Mouse (Mus musculus) lung, embryonic 16.5 days (tissue): ENCODE data around the gene Xrn1. TPM values are rescaled to one million over a fixed set of nuclear protein-coding genes. Genes with fewer than 3 reads are reported as not detected.
"Not testable (repeated sequence)": the region's sequence is repeated elsewhere in the genome, so short reads cannot be mapped to it uniquely, and the experiment has no call there.

Experiments
- ATAC-seq: fragments of 200-750 bp; cut with Nextera tagmentation; 2 replicates; pipeline ENCODE4 v1.8.0; 2017; ENCODE audit warnings: low read depth, mild to moderate bottlenecking, moderate library complexity
- H3K27ac ChIP-seq: fragments of 300-500 bp; sonication (generic); 2 replicates; pipeline ENCODE4 v1.5.1; 2014; ENCODE audit warnings: mild to moderate bottlenecking, control low read depth, low read length
- H3K27me3 ChIP-seq: fragments of 300-500 bp; sonication (generic); 2 replicates; pipeline ENCODE4 v1.6.1; 2014; ENCODE audit warnings: low read depth, low read length, mixed read lengths; ENCODE audit not compliant: control insufficient read depth, insufficient read depth
- H3K36me3 ChIP-seq: fragments of 300-500 bp; sonication (generic); 2 replicates; pipeline ENCODE4 v1.6.1; 2014; ENCODE audit warnings: low read length; ENCODE audit not compliant: control insufficient read depth, insufficient read depth
- H3K4me1 ChIP-seq: fragments of 300-500 bp; sonication (generic); replicated peaks from 2 replicates; pipeline ENCODE4 v1.6.1; 2014; ENCODE audit warnings: low read length, mixed read lengths; ENCODE audit not compliant: control insufficient read depth, insufficient read depth
- H3K4me2 ChIP-seq: fragments of 300-500 bp; sonication (generic); 2 replicates; pipeline ENCODE4 v1.6.1; 2014; ENCODE audit warnings: low read depth, low read length, control low read depth
- H3K4me3 ChIP-seq: fragments of 300-500 bp; sonication (generic); 2 replicates; pipeline ENCODE4 v1.5.1; 2014; ENCODE audit warnings: mild to moderate bottlenecking, low read length, control low read depth
- H3K9ac ChIP-seq: fragments of 300-500 bp; sonication (generic); 2 replicates; pipeline ENCODE4 v1.6.1; 2014; ENCODE audit warnings: low read length, control low read depth
- H3K9me3 ChIP-seq: fragments of 300-500 bp; sonication (generic); 2 replicates; pipeline ENCODE4 v1.6.1; 2016; ENCODE audit warnings: low read length; ENCODE audit not compliant: control insufficient read depth
- WGBS: fragments of 180-500 bp; shearing (Covaris S2); extraction: QIAGEN DNeasy Blood & Tissue Kit; methylation state at CpG from one replicate; pipeline ENCODE4 v1.1.7; 2014; 5-methylcytosine and 5-hydroxymethylcytosine counted together
- polyA plus RNA-seq: library from polyadenylated mRNA; unstranded; fragments of >200 nt; fragmentation: Nextera tagmentation; extraction: Ambion mirVana; gene quantifications from 2 replicates; pipeline ENCODE4 v1.2.1, GENCODE M21; 2015

Xrn1 gene
- polyA plus RNA-seq, 1 experiment from 2014 or later: 17.1 TPM

DNA sequence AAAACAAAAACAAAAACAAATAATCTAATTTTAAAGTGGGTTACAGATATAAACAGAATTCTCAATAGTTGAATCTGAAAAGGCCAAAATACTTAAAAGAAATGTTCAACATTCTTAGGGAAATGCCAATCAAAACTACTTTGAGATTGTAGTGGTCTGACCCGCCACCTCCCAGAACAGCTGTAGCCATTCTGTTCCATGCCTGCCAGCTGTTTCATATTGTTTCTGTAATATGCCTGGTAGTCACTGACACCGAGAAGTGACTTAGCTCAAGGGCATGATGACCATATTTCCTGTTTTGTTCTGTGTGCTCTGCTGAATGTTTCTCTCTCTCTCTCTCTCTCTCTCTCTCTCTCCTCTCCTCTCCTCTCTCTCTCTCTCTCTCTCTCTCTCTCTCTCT, 112.9 kb downstream of the Xrn1 start:
- no peak for ATAC-seq
- Histone ChIP-seq H3K27ac (no peak overlapping the region), H3K9me3 (no peaks in the 10 kb centered on the region), H3K27me3 (no peaks in the 10 kb centered on the region), H3K4me3 (no peak overlapping the region), H3K4me2 (no peak overlapping the region), H3K36me3 (no peaks in the 10 kb centered on the region), H3K9ac (no peak overlapping the region), H3K4me1 (no peaks in the 10 kb centered on the region)
- WGBS: 38% methylated on average over 2 of the region's 2 CpGs

DNA sequence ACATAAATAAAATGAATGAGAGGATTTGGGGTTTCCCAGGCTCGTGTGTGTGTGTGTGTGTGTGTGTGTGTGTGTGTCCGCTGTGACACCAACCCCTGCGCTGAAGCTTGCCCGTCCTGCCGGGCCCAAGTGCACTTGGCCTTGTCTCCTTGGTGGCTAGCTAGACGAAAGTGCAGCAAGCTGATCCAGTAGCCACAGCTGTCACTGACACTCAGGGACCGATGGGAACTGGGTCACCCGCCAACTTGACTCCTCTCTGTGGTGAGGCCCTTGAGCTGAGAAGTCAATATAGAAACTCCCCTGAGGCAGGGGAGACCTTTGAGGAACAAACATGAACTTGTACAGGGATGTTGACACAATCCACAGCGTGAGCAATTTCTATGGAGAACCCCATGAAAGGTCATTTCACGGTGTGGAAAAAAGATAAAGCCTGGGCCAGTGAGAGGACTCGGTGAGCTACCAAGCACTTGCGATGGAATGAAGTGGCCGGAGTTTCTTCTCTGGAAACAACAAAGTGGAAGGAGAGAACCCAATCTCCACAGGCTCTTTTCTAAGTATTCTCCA, 124.3 kb downstream of the Xrn1 start:
- Histone ChIP-seq H3K27ac (no peak overlapping the region), H3K9me3 (no peaks in the 10 kb centered on the region), H3K36me3 (no peaks in the 10 kb centered on the region), H3K9ac (no peak overlapping the region), H3K4me3 (no peak overlapping the region), H3K4me1 (no peaks in the 10 kb centered on the region), H3K4me2 (no peak overlapping the region), H3K27me3 (no peaks in the 10 kb centered on the region)
- 0 out of 2 replicates have a peak, but pooled peaks have one; percentile 7 for ATAC-seq
- 65% methylated on average over 13 of the region's 13 CpGs for WGBS

DNA sequence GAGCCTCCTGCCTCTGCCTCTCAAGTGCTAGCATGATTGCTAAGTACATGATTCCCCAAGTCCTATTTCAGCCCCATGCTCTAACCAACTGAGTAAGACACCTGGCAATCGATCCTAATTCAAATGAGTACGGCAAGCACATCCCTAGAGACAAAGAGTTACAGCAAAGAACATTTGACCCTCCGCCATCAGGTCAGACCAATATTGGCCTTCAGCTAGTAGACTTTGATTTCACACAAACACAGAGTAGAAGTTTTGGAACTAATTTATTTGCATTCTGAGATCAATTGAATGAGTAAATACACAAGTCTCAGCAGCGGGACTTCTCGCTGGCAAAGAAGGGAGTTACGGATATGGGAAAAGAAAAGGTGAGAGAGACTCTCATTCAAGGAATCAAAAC, 130.7 kb downstream of the Xrn1 start:
- Histone ChIP-seq H3K4me2 (no peak overlapping the region), H3K36me3 (no peaks in the 10 kb centered on the region), H3K9me3 (no peaks in the 10 kb centered on the region), H3K4me1 (no peaks in the 10 kb centered on the region), H3K27ac (no peak overlapping the region), H3K4me3 (no peak overlapping the region), H3K27me3 (no peaks in the 10 kb centered on the region), H3K9ac (no peak overlapping the region)
- WGBS: 77% methylated on average over 6 of the region's 6 CpGs
- ATAC-seq: no peak

- H3K27me3 ChIP-seq: no peaks in the 10 kb centered on the region
- no peaks in the 10 kb centered on the region for H3K9me3 ChIP-seq
- 82% methylated on average over 2 of the region's 2 CpGs for WGBS
- no peak overlapping the region for H3K4me3 ChIP-seq
- no peak overlapping the region for H3K27ac ChIP-seq
- no peaks in the 10 kb centered on the region for H3K4me1 ChIP-seq
- no peak overlapping the region for H3K4me2 ChIP-seq
- no peaks in the 10 kb centered on the region for H3K36me3 ChIP-seq
- no peak for ATAC-seq
- H3K9ac ChIP-seq: no peak overlapping the region
Measured at GRCm38 (mm10) chr9:96087671-96088070, 133.1 kb downstream of the Xrn1 start.

DNA sequence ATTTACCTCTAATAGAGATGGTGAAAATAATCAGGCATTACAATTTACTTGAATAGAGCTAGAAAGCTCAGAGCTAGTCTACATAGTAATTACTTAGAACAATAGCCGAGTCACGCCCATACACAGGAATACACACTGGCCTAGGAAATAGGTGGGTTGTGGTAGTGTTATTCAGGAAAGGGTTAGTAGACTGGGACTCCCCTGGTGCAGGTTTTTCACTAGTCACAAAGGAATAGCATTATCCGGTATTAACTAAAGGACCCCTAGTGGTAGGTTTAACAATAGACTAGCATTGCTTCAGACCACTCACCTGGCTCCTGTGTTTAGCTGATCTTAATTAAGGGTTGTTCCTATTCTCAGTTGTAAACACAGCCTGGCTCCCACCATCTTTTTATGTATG, 133.9 kb downstream of the Xrn1 start:
- WGBS: 81% methylated on average over 3 of the region's 3 CpGs
- not testable (repeated sequence) for H3K4me2 ChIP-seq, H3K9ac ChIP-seq, H3K36me3 ChIP-seq, H3K27ac ChIP-seq, H3K4me3 ChIP-seq, ATAC-seq, H3K9me3 ChIP-seq, H3K4me1 ChIP-seq, H3K27me3 ChIP-seq

- H3K36me3 ChIP-seq, H3K27ac ChIP-seq, H3K4me2 ChIP-seq, H3K4me3 ChIP-seq, H3K9ac ChIP-seq, H3K4me1 ChIP-seq, H3K9me3 ChIP-seq, H3K27me3 ChIP-seq, ATAC-seq: not testable (repeated sequence)
- WGBS: 91% methylated on average over 10 of the region's 10 CpGs
Measured at GRCm38 (mm10) chr9:96092637-96093036, 138.1 kb downstream of the Xrn1 start.

GRCm38 (mm10) chr9:96093221-96093620, 138.7 kb downstream of the Xrn1 start:
- no peaks in the 10 kb centered on the region for H3K27me3 ChIP-seq
- H3K9ac ChIP-seq: no peak overlapping the region
- H3K4me2 ChIP-seq: no peak overlapping the region
- peaks cover 5% of the 10 kb centered on the region; the same call in 1 of the 2 replicates for H3K9me3 ChIP-seq
- no peaks in the 10 kb centered on the region for H3K36me3 ChIP-seq
- WGBS: 88% methylated on average over 1 of the region's 1 CpGs
- no peak overlapping the region for H3K27ac ChIP-seq
- H3K4me1 ChIP-seq: no peaks in the 10 kb centered on the region
- ATAC-seq: no peak
- H3K4me3 ChIP-seq: no peak overlapping the region

DNA sequence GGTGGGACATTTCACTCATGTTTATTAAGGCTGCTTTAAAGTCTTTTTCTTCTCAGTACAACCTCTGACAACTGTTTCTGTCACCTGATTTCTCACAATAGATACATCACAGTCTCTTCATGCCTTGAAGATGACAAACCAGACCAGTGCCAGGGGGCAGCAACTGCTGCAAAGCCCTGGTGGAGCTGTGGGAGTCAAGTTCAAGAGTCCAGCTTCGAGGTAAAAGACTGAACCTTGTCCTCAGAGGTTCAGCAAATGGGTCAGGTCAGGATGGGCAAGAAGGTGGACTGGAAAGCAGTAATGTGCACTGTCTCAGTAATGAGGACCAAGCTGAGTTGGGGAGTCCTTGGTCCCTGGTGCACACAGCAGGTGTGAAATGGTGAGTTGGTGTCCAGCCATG, 139.8 kb downstream of the Xrn1 start:
- Histone ChIP-seq H3K9me3 (peaks cover 8% of the 10 kb centered on the region), H3K4me2 (no peak overlapping the region), H3K27me3 (no peaks in the 10 kb centered on the region), H3K9ac (no peak overlapping the region), H3K4me1 (no peaks in the 10 kb centered on the region), H3K36me3 (no peaks in the 10 kb centered on the region), H3K27ac (no peak overlapping the region), H3K4me3 (no peak overlapping the region)
- 38% methylated on average over 1 of the region's 1 CpGs for WGBS
- ATAC-seq: no peak

DNA sequence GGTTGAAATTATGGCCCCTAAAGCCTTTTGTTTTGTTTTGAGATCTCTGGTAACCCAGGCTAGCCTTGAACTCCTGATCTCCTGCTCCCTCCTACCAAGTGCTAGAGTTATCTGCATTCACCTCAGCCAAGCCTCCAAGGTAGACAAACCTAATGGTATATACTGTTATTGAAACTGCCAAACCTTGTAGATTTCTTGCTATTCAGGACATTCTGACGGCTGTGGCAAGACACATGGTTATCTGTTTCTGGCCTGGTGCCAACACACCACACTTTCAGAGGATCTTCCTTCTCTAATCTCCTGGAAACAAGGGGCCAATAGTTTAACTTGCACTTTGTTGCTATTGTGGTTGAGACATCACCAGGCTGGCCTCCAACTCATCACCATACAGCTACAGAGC, 140.6 kb downstream of the Xrn1 start:
- ATAC-seq: no peak
- 45% methylated on average over 1 of the region's 1 CpGs for WGBS

GRCm38 (mm10) chr9:96102846-96103245, 148.3 kb downstream of the Xrn1 start:
- ATAC-seq: no peak
- Histone ChIP-seq H3K4me2 (no peak overlapping the region), H3K9me3 (peaks cover 14% of the 10 kb centered on the region), H3K9ac (no peak overlapping the region), H3K36me3 (no peaks in the 10 kb centered on the region), H3K4me3 (no peak overlapping the region), H3K27ac (no peak overlapping the region), H3K27me3 (no peaks in the 10 kb centered on the region), H3K4me1 (no peaks in the 10 kb centered on the region)
- 83% methylated on average over 8 of the region's 8 CpGs for whole genome bisulfite sequencing

More for the DNA sequence above, 140.6 kb downstream of the Xrn1 start:
- Histone ChIP-seq H3K4me1 (no peaks in the 10 kb centered on the region), H3K9ac (no peak overlapping the region), H3K4me3 (no peak overlapping the region), H3K27me3 (no peaks in the 10 kb centered on the region), H3K9me3 (peaks cover 16% of the 10 kb centered on the region), H3K36me3 (no peaks in the 10 kb centered on the region), H3K4me2 (no peak overlapping the region), H3K27ac (no peak overlapping the region)
